Mouse (Mus musculus) left cerebral cortex, postnatal 10 days (tissue): Measurements from ENCODE around the gene Sncg. TPM values are rescaled to one million over a fixed set of nuclear protein-coding genes. Genes with fewer than 3 reads are reported as not detected.
"Not testable (repeated sequence)": the region's sequence is repeated elsewhere in the genome, so short reads cannot be mapped to it uniquely, and the experiment has no call there.

Experiments used
- DNase-seq, 2 experiments: peaks; one replicate each; pipeline ENCODE4 v3.0.0; 2021 to 2022; ENCODE audit warnings: low spot score in 2 of 2, mixed read lengths in 1 of 2; ENCODE audit errors: extremely low spot score in 1 of 2
- intact Hi-C: fragments of 180-260 bp; cut with DNase I; formaldehyde crosslinking; loops from one replicate; pipeline ENCODE4 v1.15.1; 2025
- total RNA-seq, 2 experiments: library from RNA; stranded (reverse); gene quantifications; 2 replicates each; pipeline ENCODE4 v1.2.3; 2021

Sncg gene
- 1 to 10 TPM; 1.4 to 2.0 TPM for total RNA-seq

DNA sequence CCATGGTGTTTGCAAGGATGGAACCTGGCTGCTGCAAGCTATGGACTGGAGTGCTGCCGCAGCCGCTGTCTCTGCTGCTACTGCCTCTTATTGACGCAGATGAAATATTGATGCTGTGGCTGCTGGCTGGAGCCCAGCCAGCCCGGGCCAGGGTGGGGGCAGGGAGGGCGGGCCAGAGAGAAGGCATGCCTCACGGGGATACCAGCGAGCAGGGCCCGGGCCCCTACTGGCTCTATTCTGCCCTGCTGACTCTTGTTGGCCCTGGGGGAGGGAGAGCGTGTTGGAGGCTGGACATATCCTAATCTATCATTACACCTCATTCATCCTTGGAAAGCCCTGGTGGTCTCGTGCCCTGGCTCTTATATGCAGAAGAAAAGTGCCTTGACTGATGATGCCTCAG, at the start of gene Sncg:
Gene Sncg (minus strand): TSS at position 213 of the 400 bp plus-strand sequence.
- intact Hi-C loops: loop anchor here (5.0 kb wide), 1 partner anchor 198 kb away; no protein-coding TSS in a partner anchor

DNA sequence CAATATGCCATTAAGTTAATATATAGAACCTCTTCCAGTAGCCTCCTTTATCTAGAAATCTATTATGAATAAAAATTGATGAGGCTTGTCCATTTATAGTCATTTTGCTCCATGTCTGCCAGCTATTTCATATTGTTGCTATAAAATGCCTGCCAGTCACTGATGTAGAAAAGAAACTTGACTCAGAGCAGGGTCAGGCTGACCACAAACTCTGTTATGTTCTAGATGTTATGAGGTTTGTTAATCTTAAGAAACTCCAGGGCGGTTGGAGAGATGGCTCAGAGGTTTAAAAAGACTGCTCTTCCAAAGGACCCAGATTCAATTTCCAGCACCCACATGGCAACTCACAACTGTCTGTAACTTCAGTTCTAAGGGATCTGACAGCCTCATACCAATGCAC, 46.5 kb upstream of the Sncg start:
- no peak for DNase-seq
- intact Hi-C loops: no loop called here

More for the DNA sequence above, at the start of gene Sncg:
- DNase-seq: no peak

DNA sequence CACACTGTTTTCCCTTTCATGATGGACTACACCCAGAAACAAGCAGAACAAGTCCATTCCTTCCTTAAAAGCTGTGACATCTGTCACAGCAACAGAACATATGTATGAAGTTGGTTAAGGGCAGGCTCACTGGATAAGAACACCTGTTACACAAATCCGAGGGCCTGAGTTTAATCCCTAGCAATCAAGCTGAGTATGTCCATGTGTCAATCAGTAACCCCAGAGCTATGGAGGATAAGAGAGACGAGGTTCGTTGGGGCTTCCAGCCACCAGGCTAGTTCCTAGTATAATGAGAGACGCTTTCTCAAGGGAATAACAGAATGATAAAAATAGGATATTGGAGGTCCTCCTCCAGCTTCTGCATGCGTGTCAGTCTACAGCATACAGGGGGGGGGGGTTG, 42.9 kb upstream of the Sncg start:
- no peak for DNase-seq
- intact Hi-C loops: no loop called here

DNA sequence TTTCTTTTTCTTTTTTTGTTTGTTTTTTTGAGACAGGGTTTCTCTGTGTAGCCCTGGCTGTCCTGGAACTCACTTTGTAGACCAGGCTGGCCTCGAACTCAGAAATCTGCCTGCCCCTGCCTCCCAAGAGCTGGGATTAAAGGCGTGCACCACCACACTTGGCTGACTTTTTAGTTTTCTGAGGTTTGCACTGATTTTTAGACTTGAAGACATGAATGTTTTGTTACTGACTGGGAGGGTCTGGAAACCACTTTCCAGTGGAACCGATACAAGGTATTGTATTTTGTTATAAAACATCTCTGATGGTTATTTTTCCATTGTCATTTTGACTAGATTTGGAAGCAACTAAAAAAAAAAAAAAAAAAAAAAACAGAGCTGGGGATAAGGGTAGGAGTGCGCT, 42.4 kb upstream of the Sncg start:
- intact Hi-C loops, DNase-seq: not testable (repeated sequence)

DNA sequence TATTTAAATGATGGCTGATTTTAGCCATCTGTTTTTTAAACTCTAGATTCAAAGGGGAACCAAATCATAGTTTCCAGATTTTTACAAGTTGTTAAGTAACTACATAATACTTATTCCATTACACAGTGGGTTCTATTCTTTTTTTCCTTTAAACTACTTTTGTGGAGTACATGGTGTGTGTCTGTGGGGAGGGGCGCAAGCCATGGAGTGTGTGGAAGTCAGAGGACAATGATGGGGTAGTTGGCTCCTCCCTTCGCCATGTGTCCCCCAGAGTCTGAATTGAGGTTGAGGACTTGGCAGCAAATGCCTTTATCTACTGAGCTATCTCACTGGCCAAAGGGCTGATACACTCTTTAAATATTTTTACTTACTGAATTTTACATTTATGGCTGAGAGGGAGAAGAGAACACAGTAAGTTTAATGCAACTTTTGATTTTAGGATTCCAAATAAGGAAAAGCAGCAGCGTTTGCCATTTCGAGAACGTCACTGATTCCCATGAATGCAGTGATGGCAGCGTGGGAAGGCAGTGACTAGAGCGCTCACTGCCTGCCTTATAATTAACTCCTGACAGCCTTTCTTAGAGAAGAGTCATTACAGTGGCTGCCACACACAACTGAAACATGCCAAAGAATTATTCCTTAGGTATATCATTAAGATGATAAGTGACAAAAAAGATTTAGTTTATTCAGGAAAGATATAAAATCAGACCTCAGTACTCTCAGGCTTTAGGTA, 37.7 kb upstream of the Sncg start:
- no peak for DNase-seq
- intact Hi-C loops: no loop called here

DNA sequence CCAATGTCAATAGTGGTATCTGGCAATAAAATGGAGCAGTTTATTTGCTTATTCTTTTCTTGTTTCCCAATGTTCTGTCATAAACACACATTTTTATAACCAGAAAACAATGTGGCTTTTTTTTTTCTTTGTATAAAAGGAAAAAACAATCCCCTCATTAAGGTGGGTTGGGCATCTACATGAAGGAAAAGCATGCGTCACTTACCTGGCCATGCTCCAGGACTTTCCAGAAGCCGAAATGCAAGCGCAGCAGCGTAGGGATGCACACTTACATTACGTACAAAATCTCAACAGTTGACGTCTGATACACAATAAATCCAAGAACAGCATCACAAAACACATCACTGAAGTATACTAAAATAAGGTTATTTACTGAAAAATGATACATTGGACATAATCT, 36.1 kb upstream of the Sncg start:
- DNase-seq: no peak
- intact Hi-C loops: no loop called here

DNA sequence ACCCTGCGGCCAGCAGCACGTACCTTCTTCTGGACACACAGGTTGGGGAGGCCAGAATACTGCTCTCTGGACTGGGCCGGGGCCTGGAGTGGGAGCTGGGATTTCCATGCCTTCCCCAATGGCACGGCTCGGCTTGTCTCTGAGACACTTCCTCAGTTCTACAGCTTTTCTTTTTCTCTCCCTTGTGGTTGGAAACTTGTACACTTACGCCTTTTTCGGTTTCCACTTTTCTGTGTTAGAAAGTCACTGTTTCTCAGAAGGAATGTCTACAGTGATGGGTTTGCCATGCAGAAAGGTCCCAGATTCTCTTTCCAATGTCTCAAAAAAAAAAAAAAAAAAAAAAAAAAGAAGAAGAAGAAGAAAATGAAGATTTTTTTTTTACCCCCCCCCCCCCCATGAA, 28.8 kb upstream of the Sncg start:
- DNase-seq: no peak
- intact Hi-C loops: no loop called here

DNA sequence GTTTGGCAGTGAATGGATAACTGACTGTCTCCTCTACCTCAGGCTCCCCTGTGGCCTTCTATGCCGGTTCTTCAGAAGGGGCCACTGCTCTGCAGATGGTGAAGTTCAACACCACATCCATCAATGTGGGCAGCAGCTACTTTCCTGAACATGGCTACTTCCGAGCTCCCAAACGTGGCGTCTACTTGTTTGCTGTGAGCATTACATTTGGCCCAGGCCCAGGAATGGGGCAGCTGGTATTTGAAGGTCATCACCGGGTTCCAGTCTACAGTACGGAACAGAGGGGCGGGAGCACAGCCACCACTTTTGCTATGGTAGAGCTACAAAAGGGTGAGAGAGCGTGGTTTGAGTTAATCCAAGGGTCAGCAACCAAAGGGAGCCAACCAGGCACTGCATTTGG, 28.3 kb upstream of the Sncg start:
- intact Hi-C loops: no loop called here
- DNase-seq: no peak

DNA sequence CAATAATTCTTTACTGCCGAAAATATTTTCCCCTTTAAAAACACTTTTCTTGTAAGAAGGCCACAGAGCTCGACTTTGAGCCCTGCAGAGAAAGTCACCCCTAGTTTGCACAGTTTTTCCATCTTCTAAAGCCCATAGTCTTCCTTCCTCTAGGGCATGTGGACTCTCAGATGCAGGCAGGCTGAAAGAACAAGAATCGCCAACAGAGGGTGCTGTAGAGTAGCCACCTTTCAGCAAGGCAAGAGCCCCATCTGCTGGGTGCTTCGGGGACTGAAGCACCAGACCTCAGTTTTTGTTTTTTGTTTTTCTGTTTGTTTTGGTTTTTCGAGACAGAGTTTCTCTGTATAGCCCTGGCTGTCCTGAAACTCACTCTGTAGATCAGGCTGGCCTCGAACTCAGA, 26.5 kb upstream of the Sncg start:
- peak; percentile 28 to 74 for DNase-seq
- intact Hi-C loops: no loop called here

DNA sequence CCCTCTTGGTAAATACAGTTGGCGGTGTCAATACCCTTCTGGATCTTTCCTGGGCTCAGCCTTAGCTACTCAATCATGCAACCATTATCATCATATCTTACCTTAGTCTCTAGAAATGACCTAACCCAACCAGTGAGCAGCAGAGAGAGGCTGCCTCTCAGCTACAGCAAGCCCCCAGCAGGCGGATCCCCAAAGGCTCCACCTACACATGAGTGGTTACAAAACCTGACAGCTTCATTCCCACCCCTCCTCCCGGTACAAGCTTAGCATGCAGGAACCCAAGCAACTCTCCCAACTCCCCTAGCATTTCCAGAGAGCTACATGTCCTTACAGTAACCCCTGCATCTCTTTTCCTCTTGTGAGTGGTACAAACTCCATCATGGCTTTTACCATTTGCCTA, 25.4 kb upstream of the Sncg start:
- no peak for DNase-seq
- intact Hi-C loops: no loop called here

DNA sequence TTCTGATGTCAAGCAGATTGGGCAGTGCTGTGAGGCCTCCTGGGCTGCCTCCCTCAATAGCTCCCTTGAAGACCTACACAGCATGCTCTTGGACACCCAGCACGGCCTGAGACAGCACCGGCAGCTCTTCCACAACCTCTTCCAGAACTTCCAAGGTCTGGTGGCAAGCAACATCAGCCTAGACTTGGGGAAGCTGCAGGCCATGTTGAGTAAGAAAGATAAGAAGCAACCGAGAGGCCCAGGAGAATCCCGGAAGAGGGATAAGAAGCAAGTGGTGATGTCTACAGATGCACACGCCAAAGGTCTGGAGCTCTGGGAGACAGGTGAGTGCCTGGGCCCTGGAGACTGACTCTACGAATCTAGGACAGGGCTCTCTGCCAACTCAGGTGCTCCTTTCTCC, 24.7 kb upstream of the Sncg start:
- no peak for DNase-seq
- intact Hi-C loops: no loop called here

DNA sequence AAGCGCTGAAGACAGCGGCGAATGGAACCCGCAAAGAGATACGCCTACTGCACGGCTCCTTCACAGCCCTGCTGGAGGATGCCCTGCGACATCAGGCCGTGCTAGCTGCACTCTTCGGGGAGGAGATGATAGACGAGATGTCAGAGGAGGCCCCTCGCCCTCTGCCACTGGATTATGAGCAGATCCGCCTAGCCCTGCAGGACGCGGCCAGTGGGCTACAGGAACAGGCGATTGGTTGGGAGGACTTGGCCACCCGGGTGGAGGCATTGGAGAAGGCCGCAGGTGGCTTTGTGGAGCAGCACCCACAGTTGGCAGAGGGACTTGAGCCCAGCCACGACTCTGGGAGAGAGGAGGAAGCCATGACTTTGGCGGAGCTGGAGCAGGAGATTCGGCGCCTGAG, 24.3 kb upstream of the Sncg start:
- intact Hi-C loops: no loop called here
- DNase-seq: no peak

DNA sequence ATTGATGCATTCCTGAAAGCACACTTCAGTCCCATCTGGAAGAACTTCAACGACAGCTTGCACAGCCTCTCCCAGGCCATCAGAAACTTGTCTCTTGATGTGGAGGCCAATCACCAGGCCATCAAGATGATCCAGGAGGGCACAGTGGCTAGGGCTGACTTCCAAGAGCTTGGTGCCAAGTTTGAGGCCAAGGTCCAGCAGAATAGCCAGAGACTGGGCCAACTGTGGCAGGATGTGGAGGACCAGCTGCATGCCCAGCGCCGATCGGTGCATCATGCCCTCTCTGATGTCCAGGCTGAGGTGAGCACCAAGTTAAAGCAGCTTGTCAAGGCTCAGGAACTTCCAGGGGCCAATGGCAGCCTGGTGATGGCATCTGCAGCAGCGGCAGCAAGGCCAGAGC, 23.3 kb upstream of the Sncg start:
- no peak for DNase-seq
- intact Hi-C loops: no loop called here

DNA sequence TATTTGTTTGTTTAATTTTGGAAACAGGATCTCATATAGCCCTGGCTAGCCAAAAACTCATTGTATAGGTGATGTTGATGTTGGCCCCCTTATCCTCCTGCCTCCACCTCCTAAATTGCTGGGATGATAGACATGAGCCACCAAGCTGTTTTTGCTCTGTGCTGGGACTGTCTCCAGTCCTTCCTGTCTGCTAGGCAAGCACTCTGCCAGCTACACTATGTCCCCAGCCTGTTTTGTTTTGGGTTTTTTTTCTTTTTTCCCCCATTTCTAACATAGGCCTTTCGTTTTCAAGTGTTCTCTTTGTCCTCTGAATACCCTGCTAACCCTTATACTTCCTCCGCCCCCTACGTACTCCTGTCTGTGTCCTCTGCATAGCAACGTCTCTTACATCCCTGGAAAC, 18.7 kb upstream of the Sncg start:
- no peak for DNase-seq
- intact Hi-C loops: no loop called here

DNA sequence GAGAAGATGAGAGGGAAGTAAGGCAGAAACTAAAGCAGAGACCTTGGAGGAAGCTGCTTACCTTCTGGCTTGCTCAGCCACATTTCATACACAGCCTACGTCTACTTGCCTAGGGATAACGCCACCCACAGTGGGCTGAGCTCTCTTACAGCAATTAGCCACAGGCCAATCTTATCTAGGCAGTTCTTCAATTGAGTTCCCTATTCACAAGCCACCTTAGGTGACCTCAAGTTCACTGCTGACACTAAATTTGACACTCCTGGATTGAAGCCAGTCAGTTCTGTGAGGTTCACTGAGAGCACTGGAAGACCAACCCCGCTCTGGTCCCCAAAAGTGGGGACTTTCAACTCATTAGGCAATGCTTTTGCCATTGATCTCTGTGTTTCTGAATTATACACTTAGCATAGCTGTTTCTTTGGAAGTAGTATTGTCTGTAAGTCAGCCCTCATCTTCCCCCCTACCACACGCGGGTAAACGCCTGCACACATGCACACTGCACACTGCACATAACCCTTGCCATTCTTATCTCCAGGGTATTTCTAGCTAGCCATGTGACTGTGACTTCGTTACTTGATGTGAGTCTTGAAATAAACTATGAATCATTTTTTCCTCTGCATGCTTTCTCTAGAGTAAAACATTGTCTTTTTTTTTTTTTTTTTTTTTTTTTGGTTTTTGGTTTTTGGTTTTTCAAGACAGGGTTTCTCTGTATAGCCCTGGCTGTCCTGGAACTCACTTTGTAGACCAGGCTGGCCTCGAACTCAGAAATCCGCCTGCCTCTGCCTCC, 8.5 kb upstream of the Sncg start:
- intact Hi-C loops: no loop called here
- no peak for DNase-seq

DNA sequence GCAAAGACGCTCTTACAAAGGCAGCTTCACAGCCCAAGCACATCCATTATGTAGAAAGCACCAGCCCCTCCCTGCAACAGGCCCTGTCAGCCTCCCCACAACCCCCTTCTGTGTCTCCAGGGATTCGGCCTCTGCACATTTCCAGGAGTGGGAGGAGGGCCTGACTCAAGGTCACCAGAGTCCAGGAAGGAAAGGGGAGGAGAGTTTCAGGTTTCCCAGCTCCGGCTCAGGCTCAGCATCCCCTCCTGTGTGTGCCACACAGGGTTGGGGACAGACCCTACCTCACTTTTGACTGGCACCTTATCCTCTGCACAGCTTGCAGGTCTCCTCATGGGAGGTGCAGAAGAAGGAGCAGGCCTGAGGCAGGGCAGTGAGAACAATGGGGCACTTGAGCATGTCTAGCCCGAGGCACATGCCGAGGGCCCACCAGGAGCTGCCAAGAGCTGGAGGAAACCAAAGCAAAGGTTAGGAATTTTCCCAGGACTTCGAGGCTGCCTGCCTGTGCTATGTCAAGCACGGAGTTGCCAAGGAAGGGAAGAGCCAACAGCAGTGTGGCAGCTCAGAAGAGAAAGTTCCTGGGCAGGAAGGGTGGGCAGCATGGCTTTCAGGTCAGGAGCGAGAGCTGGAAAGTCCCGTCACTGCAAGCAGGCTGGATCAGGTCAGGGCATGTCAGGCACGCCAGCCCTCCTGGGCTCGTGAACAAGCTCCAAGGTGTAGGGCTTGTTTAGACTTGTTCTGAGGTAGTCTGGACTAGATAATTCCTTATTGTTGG, 4.2 kb upstream of the Sncg start:
- peak in 1 of 2 experiments; percentile 52 for DNase-seq
- intact Hi-C loops: loop anchor here (5.0 kb wide), 1 partner anchor 179 kb away; no protein-coding TSS in a partner anchor

DNA sequence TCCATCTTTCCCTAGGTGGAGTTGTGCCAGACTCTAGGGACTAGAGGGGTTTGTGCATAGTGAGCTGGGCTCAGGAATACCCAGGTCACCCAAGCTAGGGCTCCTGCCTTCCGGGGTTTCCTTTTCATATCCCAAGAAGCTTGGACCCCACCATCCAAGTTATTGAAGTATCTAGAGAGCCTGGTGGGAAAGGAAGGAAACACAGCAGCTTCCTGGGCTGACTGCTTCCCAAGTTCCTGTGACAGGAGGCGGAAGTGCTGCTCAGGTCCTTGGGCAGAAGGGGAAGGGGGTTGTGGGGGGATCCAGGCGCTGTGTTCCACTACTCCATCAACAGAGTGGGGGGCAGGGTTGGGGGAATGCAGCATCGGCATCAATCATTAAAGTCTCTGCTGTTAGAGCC, 2.5 kb upstream of the Sncg start:
- intact Hi-C loops: loop anchor here (5.0 kb wide), 1 partner anchor 180 kb away; no protein-coding TSS in a partner anchor
- no peak for DNase-seq

DNA sequence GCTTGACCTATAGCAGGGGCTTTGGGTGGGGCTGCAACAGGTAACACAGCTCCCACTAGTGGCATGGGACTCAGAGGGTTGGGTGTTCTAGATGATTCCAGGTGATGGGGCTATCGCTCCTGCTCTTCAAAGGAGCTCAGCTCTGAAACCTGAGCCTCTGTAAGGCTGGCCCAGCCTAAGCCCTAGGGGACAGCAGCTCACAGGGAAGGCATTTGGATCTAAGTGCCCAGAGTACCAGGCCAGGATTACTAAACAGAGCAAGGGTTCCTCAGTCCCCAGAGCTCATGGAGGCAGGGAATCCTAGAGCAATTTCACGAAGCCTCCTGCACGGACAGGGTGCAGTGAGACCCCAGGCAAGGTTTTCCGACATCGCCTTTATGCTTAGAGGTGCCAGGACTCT, 1.4 kb upstream of the Sncg start:
- DNase-seq: no peak
- intact Hi-C loops: loop anchor here (5.0 kb wide), 1 partner anchor 181 kb away; no protein-coding TSS in a partner anchor

DNA sequence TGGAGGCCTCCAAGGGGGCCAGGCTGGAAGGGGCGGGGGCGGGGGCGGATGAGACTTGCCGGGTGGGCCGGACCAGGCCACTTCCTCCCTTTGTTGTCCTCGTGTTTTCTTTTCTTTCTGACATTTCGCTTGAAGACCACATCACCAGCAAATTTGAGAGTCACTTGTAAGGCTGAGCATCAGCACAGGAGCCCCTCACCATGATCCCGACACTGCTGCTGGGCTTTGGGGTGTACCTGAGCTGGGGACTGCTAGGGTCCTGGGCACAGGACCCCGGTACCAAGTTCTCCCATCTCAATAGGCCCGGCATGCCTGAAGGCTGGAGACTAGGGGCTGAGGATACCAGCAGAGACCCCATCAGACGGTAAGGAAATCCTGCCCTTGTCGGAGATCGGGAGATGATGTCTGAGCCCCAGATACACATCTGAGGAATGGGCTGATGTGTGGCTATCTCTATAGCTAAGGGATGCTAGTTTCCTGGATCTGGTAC, 871 bp upstream of the Sncg start, which contains the start of gene Mmrn2:
Gene Mmrn2 (plus strand): TSS at position 51 of the 490 bp plus-strand sequence.
- no peak for DNase-seq
- intact Hi-C loops: loop anchor here (5.0 kb wide), 1 partner anchor 182 kb away; no protein-coding TSS in a partner anchor
